Mouse (Mus musculus): ENCODE results near the gene Nob1. TPM values are rescaled to one million over a fixed set of nuclear protein-coding genes. Genes with fewer than 3 reads are reported as not detected.

The Nob1 gene
- polyA plus RNA-seq (2015; fragmentation: Nextera tagmentation; extraction: Ambion mirVana), result 75.1 and 75.6 TPM in 2 replicates

DNA sequence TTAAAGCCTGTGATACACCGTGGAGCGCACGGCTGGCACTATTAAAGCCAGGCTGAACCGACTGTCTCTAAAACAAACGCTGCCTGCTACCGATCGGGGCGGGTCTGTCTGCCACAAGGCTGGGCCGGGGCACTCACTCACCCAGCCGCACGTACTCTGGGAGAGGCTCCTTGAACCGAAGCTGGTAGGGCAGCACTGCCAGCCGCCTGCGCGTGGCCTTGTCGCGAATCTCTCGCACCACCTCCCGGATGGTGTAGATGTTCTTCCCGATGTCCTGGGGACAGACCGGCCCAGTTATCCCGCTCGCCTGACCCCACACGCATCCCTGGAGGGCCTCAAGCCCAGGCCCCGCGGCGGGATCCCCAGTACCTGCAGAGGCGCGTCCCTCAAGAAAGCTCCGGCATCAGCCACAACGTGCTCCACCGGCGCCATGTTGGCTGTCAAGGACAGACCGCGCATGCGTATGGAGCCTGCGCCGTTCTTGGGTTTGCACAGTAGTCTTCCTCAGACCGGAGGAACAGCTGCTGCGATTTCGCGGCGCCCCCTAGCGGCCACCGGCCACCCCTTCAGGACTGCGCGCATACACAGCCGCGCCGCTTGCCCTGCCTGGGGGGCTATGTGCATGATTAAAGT is at the start of gene Nob1:
Gene Nob1, minus strand, starts transcription at position 455 of the 633 bp plus-strand sequence.
- peak within 1 kb of the TSS; percentile 85 for H3K4me3 ChIP-seq
- H3K27ac ChIP-seq, result peak within 1 kb of the TSS; percentile 58; the same call in 1 of the 2 replicates
- H3K9me3 ChIP-seq (replicated peaks), result no peaks in the 10 kb centered on the region
- peaks cover 8% of the 10 kb centered on the region; the same call in 1 of the 2 replicates for H3K27me3 ChIP-seq
- peak within 1 kb of the TSS; percentile 90 for H3K9ac ChIP-seq
- peaks cover 21% of the 10 kb centered on the region for H3K4me1 ChIP-seq
- H3K36me3 ChIP-seq (ENCODE audit: poor library complexity, severe bottlenecking), result peaks cover 33% of the 10 kb centered on the region
- ATAC-seq, result peak; percentile 99
- under 1% methylated on average over 50 of the region's 50 CpGs for WGBS
- peak within 1 kb of the TSS; percentile 74 for H3K4me2 ChIP-seq

DNA sequence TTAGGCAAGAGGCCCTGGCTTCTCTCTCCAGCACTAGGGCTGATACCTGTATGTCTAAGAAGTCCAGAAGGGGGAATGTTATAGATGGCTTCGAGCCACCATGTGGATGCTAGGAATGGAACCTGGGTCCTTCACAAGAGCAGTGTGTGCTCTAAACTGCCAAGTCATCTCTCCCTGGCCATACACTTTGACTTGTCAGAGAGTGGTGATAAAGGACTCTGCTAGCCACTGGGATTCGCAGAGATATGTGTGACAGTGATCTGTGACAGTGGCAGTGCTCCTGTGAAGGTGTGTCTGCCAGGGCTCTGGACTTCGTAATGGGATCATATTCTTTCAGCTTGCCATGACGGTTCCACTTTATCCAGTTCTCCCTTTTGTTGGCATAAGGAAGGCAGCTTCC is 48.5 kb upstream of the Nob1 start:
- H3K9me3 ChIP-seq (replicated peaks), result no peaks in the 10 kb centered on the region
- H3K4me3 ChIP-seq, result no peak overlapping the region
- H3K27me3 ChIP-seq, result no peaks in the 10 kb centered on the region
- H3K4me2 ChIP-seq, result no peak overlapping the region
- ATAC-seq, result no peak
- peaks cover 19% of the 10 kb centered on the region for H3K36me3 ChIP-seq (ENCODE audit: poor library complexity, severe bottlenecking)
- 92% methylated on average over 4 of the region's 4 CpGs for WGBS
- H3K4me1 ChIP-seq, result no peaks in the 10 kb centered on the region
- H3K9ac ChIP-seq, result no peak overlapping the region
- no peak overlapping the region for H3K27ac ChIP-seq

DNA sequence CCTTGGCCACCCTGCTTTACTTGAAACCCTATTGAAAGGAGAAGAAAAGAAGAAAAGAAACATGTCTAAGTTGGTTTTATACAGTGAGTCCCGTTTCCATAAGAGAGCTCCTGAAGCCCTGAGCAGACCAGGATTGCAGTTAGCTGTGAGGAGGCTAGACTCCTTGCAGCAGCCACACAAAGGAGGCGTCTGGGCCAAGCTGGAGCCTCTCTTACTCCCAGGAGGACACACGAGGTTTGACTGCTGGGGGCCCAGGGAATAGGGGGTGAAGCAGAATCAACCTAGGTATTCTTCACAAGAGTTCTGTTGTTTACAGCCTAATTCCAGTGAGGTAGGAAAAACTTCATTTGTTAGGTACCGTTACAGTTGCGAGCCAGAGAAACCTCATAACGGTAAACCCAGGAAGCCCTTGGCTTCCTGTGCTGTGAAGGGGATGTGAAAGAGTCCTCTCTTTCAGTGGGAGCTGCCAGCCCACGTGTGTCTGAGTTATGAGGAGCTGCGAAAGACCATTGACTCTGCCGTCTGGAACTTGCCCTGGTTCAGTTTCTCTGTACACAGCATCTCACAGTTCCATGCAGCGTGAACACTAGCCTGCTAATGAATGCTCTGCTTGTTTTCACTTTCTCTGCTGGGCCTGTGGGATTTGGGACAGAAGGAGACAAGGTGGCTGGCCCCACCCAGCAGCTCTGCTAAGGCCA is 47.7 kb upstream of the Nob1 start:
- Histone ChIP-seq H3K4me1 (no peaks in the 10 kb centered on the region), H3K9ac (no peak overlapping the region), H3K36me3 (ENCODE audit: poor library complexity, severe bottlenecking) (peaks cover 26% of the 10 kb centered on the region), H3K9me3 (replicated peaks) (no peaks in the 10 kb centered on the region), H3K27me3 (no peaks in the 10 kb centered on the region), H3K4me2 (no peak overlapping the region), H3K27ac (no peak overlapping the region), H3K4me3 (no peak overlapping the region)
- 77% methylated on average over 10 of the region's 10 CpGs for WGBS
- ATAC-seq, result no peak

DNA sequence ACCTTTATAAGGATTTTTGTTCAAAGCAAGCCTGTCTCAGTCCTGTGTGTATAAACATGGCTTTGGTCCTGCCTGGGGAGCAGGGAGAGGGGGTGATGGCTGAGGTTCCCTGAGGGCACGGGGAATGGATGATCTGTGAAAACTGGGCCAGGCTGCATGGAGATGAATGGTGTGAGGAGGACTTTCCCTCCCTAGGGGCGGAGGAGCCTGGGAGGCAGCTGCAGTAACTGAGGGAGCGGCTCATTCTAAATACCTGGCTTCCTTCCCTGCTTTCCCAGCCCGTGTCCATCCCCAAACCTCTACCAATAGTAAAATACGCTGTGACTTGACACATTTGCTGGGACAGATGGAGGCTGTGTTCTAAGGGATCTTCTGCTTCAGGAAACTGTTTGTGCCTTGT is 45.5 kb upstream of the Nob1 start:
- H3K9ac ChIP-seq, result no peak overlapping the region
- WGBS, result 86% methylated on average over 5 of the region's 5 CpGs
- H3K27ac ChIP-seq, result no peak overlapping the region
- H3K4me3 ChIP-seq, result no peak overlapping the region
- H3K4me2 ChIP-seq, result no peak overlapping the region
- ATAC-seq, result no peak
- peaks cover 38% of the 10 kb centered on the region for H3K36me3 ChIP-seq (ENCODE audit: poor library complexity, severe bottlenecking)
- H3K9me3 ChIP-seq (replicated peaks), result no peaks in the 10 kb centered on the region
- H3K4me1 ChIP-seq, result no peaks in the 10 kb centered on the region
- no peaks in the 10 kb centered on the region for H3K27me3 ChIP-seq

DNA sequence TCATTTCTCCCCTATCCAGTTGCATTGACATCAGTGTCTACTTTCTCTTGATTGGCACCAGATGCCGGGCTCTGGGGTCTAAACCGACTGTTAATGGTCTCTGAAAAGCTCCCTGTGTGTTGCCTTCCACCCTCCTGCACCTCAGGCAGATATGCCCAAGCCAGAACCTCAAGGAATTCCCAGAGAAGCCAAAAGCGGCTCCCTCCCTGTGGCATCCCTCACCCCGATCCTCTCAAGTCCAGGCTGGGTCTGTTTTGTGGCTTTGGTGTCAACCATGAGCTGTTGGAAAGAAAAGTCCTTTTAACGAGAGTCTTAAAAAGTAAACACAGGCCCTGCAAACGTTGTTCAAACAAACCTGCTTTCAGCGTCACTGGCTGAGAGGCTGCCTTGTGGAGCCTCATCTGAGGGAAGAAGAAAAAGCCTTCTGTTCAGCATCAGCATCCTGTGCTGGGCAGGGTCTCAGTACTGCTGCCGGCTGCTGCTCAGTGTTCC is 44.0 kb upstream of the Nob1 start:
- no peaks in the 10 kb centered on the region for H3K27me3 ChIP-seq
- H3K4me3 ChIP-seq, result no peak overlapping the region
- H3K4me2 ChIP-seq, result no peak overlapping the region
- H3K36me3 ChIP-seq (ENCODE audit: poor library complexity, severe bottlenecking), result peaks cover 44% of the 10 kb centered on the region
- ATAC-seq, result no peak
- H3K27ac ChIP-seq, result no peak overlapping the region
- H3K9ac ChIP-seq, result no peak overlapping the region
- 63% methylated on average over 8 of the region's 8 CpGs for WGBS
- H3K9me3 ChIP-seq (replicated peaks), result no peaks in the 10 kb centered on the region
- no peaks in the 10 kb centered on the region for H3K4me1 ChIP-seq

DNA sequence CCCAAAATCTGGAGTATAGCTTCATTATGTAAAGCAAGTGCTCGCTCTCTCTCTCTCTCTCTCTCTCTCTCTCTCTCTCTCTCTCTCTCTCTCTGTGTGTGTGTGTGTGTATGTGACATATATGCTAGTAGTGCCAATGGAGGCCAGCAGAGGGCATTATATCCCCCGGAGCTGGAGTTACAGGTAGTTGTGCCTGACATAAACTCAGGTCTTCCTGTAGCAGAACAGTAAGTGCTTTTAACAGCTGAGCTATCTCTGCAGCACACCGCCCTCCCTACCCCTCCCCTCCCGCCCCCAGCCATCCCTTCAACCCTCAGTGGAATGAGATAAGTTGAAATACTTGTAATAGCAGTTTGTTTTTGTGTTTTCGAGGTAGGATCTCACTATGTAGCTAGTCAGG is 41.8 kb upstream of the Nob1 start:
- H3K9ac ChIP-seq, result no peak overlapping the region
- no peaks in the 10 kb centered on the region for H3K27me3 ChIP-seq
- H3K27ac ChIP-seq, result no peak overlapping the region
- H3K4me1 ChIP-seq, result no peaks in the 10 kb centered on the region
- WGBS, result 87% methylated on average over 5 of the region's 5 CpGs
- no peaks in the 10 kb centered on the region for H3K9me3 ChIP-seq (replicated peaks)
- no peak overlapping the region for H3K4me2 ChIP-seq
- H3K4me3 ChIP-seq, result no peak overlapping the region
- peaks cover 52% of the 10 kb centered on the region for H3K36me3 ChIP-seq (ENCODE audit: poor library complexity, severe bottlenecking)
- no peak for ATAC-seq

DNA sequence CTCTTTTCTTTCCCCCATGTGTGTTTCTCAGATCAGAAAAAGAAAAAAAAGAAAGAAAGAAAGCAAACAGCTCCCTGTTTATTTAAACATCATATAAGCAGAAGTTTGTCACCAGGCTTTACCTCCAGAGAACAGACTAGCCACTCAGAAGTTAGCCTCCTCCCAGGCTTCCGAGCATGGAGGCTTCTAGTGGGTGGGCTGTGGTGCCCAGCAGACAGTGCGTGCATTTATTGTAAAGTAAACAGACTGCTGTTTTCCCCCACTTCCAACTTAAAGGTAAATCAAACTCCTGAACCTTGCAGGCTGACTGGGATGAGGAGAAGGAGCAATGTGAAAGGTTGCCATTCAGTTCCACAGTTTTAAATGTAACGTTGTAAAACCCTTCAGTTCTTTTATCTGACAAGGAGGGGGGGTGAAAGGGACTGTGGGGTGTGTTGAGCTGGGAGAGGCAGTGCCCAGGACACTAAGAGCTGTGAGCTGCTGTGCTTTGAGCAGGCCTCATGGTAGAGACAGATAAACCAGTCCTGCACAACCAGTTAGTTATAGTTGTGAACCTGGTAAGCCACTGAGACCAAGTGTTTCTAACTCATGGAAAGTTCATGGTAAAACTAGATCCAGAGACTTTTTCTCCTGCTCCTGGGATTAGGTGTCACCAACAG is 40.6 kb upstream of the Nob1 start:
- H3K36me3 ChIP-seq (ENCODE audit: poor library complexity, severe bottlenecking), result peaks cover 62% of the 10 kb centered on the region
- 68% methylated on average over 3 of the region's 3 CpGs for WGBS

DNA sequence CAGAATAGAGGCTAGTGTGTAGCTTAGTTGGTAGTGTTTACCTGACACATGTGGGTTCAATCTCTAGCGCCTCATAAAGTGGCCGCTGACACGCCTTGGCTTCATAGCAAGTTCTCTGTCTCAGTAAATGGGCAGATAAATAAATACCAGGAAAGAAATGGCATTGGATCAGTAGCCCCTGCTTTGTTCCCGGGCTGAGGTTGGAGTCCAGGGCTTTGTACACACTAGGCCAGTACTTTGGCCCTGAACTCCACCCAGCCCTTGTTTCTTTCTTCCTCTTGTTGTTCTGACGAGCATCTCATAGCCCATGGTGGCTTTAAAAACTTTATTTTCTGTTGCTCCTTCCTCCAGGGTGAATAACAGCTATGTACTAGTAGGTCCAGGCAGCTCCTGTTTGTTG is 37.6 kb upstream of the Nob1 start:
- peaks cover 64% of the 10 kb centered on the region for H3K36me3 ChIP-seq (ENCODE audit: poor library complexity, severe bottlenecking)
- no peak overlapping the region for H3K27ac ChIP-seq
- ATAC-seq, result no peak
- WGBS, result 93% methylated on average over 5 of the region's 5 CpGs
- H3K4me3 ChIP-seq, result no peak overlapping the region
- H3K9me3 ChIP-seq (replicated peaks), result no peaks in the 10 kb centered on the region
- no peak overlapping the region for H3K4me2 ChIP-seq
- no peaks in the 10 kb centered on the region for H3K4me1 ChIP-seq
- no peaks in the 10 kb centered on the region for H3K27me3 ChIP-seq
- H3K9ac ChIP-seq, result no peak overlapping the region

More for the DNA sequence above, 40.6 kb upstream of the Nob1 start:
- no peak overlapping the region for H3K4me3 ChIP-seq
- H3K4me1 ChIP-seq, result no peaks in the 10 kb centered on the region
- H3K9ac ChIP-seq, result no peak overlapping the region
- H3K4me2 ChIP-seq, result no peak overlapping the region
- H3K27ac ChIP-seq, result no peak overlapping the region
- no peak for ATAC-seq
- H3K27me3 ChIP-seq, result no peaks in the 10 kb centered on the region
- no peaks in the 10 kb centered on the region for H3K9me3 ChIP-seq (replicated peaks)

DNA sequence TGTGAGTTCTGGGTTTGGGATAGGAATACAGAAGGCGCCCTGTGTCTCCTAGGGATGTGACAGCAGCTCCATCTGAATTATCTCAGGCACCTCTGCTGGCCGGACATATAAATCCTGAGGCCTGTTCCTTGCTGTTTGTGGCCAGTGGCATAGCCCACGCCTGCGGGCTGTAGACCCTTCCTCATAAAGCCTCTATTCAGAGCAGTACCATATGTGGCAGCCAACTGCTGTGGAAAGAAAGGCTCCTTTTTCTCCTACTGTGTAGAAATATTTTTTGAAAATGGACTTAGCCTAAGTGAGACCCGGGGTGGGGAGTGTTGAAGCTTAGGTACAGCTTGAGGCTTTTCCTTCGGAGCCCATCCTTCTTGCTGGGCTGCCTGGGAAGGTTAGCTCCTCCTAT is 33.4 kb upstream of the Nob1 start:
- Histone ChIP-seq H3K4me3 (no peak overlapping the region), H3K27ac (no peak overlapping the region), H3K4me1 (no peaks in the 10 kb centered on the region), H3K36me3 (ENCODE audit: poor library complexity, severe bottlenecking) (peaks cover 46% of the 10 kb centered on the region), H3K27me3 (no peaks in the 10 kb centered on the region), H3K9me3 (replicated peaks) (no peaks in the 10 kb centered on the region), H3K9ac (no peak overlapping the region), H3K4me2 (no peak overlapping the region)
- WGBS, result 92% methylated on average over 6 of the region's 6 CpGs
- ATAC-seq, result no peak

DNA sequence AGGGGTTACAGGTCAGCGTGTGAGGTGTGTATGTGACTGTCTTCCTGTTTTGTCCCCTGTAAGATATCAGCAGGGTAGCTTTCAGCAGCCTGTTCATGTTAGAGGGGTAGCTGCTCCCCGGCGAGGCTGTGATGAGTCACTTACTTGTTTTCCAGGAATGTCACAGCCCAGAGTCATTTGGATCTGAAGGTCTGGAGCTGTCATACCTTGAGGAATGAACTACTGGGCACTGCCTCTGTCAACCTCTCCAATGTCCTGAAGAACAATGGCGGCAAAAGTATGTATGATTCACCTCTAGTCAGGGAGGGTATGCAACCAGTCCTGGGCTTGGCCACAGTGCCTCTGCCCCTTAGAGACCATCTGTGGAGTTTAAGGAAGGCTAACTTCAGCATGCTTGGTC is 32.9 kb upstream of the Nob1 start:
- Histone ChIP-seq H3K27ac (no peak overlapping the region), H3K9me3 (replicated peaks) (no peaks in the 10 kb centered on the region), H3K4me3 (no peak overlapping the region), H3K36me3 (ENCODE audit: poor library complexity, severe bottlenecking) (peaks cover 44% of the 10 kb centered on the region), H3K9ac (no peak overlapping the region), H3K4me1 (no peaks in the 10 kb centered on the region), H3K27me3 (no peaks in the 10 kb centered on the region), H3K4me2 (no peak overlapping the region)
- WGBS, result 85% methylated on average over 4 of the region's 4 CpGs
- no peak for ATAC-seq

DNA sequence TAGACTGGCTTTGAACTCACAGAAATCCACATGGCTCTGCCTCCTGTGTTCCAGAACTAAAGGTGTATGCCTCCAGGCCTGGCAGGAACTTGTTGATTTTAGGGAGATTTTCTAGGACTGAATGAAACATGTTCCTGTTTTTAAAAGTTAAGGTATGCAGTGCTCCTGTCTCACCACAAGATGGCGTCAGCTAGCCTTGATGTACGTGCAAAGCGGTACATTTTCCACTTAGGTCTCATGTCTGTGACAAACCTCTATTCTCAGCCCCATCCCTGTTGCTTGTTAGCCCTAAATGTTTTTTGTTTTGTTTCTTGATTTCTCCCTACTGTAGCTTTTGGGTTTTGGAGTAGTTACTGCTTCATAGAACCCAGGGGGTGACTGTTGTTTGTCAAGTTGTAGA is 30.4 kb upstream of the Nob1 start:
- H3K9me3 ChIP-seq (replicated peaks), result no peaks in the 10 kb centered on the region
- H3K27me3 ChIP-seq, result no peaks in the 10 kb centered on the region
- no peak overlapping the region for H3K9ac ChIP-seq
- no peaks in the 10 kb centered on the region for H3K4me1 ChIP-seq
- ATAC-seq, result no peak
- 25% methylated on average over 3 of the region's 3 CpGs for WGBS
- no peak overlapping the region for H3K4me2 ChIP-seq
- H3K27ac ChIP-seq, result no peak overlapping the region
- H3K4me3 ChIP-seq, result no peak overlapping the region
- peaks cover 32% of the 10 kb centered on the region for H3K36me3 ChIP-seq (ENCODE audit: poor library complexity, severe bottlenecking)

DNA sequence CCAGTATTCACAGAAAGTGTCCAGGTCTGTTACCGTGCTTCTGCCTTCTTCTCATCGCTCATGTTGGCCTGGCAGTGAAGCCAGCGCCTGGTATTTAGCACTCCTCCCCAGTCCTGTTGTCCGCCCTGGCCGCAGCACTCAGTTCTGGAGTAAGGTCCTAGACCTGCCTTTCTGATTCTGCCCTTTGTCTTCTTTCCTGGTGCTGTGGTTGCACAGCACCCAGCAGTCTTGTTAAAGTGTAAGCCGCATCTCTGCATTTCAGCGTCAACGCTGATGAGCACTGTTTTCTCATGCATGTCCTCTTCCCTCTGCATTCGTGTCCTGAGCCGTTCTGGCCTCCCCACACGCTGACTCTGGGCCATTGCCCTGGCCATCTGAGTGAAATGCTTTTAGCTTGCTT is 28.5 kb upstream of the Nob1 start:
- ATAC-seq, result no peak
- H3K36me3 ChIP-seq (ENCODE audit: poor library complexity, severe bottlenecking), result peaks cover 25% of the 10 kb centered on the region
- no peak overlapping the region for H3K4me2 ChIP-seq
- no peak overlapping the region for H3K9ac ChIP-seq
- no peak overlapping the region for H3K27ac ChIP-seq
- no peaks in the 10 kb centered on the region for H3K9me3 ChIP-seq (replicated peaks)
- no peaks in the 10 kb centered on the region for H3K27me3 ChIP-seq
- WGBS, result 94% methylated on average over 11 of the region's 11 CpGs
- H3K4me1 ChIP-seq, result 0 out of 2 replicates have a peak, but pooled peaks cover 6% of the 10 kb centered on the region
- H3K4me3 ChIP-seq, result no peak overlapping the region

All from forebrain, embryonic 13.5 days (tissue).